Mouse (Mus musculus) intestine, postnatal 0 days (tissue): ENCODE data around the gene Slc39a10. TPM values are rescaled to one million over a fixed set of nuclear protein-coding genes. Genes with fewer than 3 reads are reported as not detected.

Source experiments
- ATAC-seq: fragments of 200-750 bp; cut with Nextera tagmentation; 2 replicates; pipeline ENCODE4 v1.8.0; 2017; ENCODE audit warnings: mild to moderate bottlenecking, moderate TSS enrichment, moderate library complexity
- H3K27ac ChIP-seq: fragments of 300-500 bp; sonication (generic); 2 replicates; pipeline ENCODE4 v1.5.1; 2014; ENCODE audit warnings: mild to moderate bottlenecking, low read depth, low read length, moderate library complexity
- H3K27me3 ChIP-seq: fragments of 300-500 bp; sonication (generic); replicated peaks from 2 replicates; pipeline ENCODE4 v1.6.1; 2014; ENCODE audit warnings: low read length, mixed read lengths; ENCODE audit not compliant: control insufficient read depth, insufficient read depth
- H3K36me3 ChIP-seq: fragments of 300-500 bp; sonication (generic); 2 replicates; pipeline ENCODE4 v1.6.1; 2014; ENCODE audit warnings: mild to moderate bottlenecking, moderate library complexity; ENCODE audit not compliant: control insufficient read depth, insufficient read depth
- H3K4me1 ChIP-seq: fragments of 300-500 bp; sonication (generic); replicated peaks from 2 replicates; pipeline ENCODE4 v1.6.1; 2014; ENCODE audit warnings: antibody characterized with exemption, low read length, mixed read lengths; ENCODE audit not compliant: control insufficient read depth, insufficient read depth
- H3K4me2 ChIP-seq: fragments of 300-500 bp; sonication (generic); replicated peaks from 2 replicates; pipeline ENCODE4 v1.6.1; 2014; ENCODE audit warnings: low read depth, mild to moderate bottlenecking, moderate library complexity
- H3K4me3 ChIP-seq: fragments of 300-500 bp; sonication (generic); 2 replicates; pipeline ENCODE4 v1.5.1; 2014; ENCODE audit warnings: low read depth, low read length
- H3K9ac ChIP-seq: fragments of 300-500 bp; sonication (generic); 2 replicates; pipeline ENCODE4 v1.6.1; 2014; ENCODE audit warnings: mild to moderate bottlenecking, low read depth, low read length
- H3K9me3 ChIP-seq: fragments of 300-500 bp; sonication (generic); 2 replicates; pipeline ENCODE4 v1.6.1; 2016; ENCODE audit warnings: mixed run types; ENCODE audit not compliant: control insufficient read depth
- CTCF ChIP-seq: sonication (generic); IDR thresholded peaks from 2 replicates; pipeline ENCODE4 v1.5.1; 2016; ENCODE audit warnings: low read depth, mild to moderate bottlenecking, control low read depth, antibody characterized with exemption, moderate library complexity
- WGBS: fragments of 180-500 bp; shearing (Covaris S2); extraction: QIAGEN DNeasy Blood & Tissue Kit; methylation state at CpG from one replicate; pipeline ENCODE4 v1.1.7; 2014; 5-methylcytosine and 5-hydroxymethylcytosine counted together
- polyA plus RNA-seq: library from polyadenylated mRNA; unstranded; fragments of >200 nt; fragmentation: Nextera tagmentation; extraction: Ambion mirVana; gene quantifications from 2 replicates; pipeline ENCODE4 v1.2.1, GENCODE M21; 2015

The Slc39a10 gene
- polyA plus RNA-seq, 1 experiment from 2014 or later = 5.0 TPM

DNA sequence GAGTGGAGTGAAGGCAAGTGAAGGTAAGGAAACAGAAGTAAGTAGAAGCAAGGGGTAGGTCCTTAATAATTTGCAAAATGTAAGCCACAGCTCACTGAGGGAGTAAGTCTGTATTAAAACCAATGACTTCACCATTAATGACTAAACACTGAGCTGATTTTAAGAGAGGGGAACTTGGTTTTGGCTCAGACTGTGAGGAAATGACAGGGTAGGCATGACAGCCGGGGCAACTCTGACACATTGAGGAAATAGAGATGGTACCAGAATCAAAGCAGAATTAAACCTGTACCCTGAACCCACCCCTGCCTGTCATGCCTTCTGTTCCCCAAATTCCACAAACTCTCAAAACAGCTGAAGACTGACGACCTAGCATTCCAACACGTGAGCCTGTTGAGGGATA is 18.9 kb downstream of the Slc39a10 start:
- no peak overlapping the region for H3K9ac ChIP-seq
- no peaks in the 10 kb centered on the region for H3K27me3 ChIP-seq
- TF ChIP-seq CTCF = no peak
- H3K4me2 ChIP-seq = no peak overlapping the region
- H3K27ac ChIP-seq = no peak overlapping the region
- ATAC-seq = no peak
- no peak overlapping the region for H3K4me3 ChIP-seq
- H3K9me3 ChIP-seq = no peaks in the 10 kb centered on the region
- WGBS = 70% methylated on average over 3 of the region's 3 CpGs
- H3K36me3 ChIP-seq = no peaks in the 10 kb centered on the region
- H3K4me1 ChIP-seq = no peaks in the 10 kb centered on the region

DNA sequence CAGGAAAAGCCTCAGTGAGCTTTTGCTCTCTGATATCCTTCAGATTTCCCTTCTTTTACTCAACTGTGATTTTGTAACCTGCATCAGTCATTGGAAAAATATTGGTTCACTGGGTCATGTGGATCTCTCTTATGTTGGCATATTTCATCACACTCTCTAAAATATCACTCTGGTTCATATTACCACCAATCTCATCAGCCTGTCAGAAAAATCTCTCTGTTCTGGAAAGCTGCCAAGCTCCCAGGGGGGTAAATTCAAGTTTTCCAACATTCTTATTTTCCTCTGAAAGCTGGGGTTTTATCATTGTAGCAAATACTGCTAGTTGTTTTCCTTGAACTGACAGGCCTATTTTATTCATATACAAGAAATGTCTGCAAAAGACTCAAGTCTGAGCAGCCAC is 22.9 kb downstream of the Slc39a10 start:
- Histone ChIP-seq H3K27ac (no peak overlapping the region), H3K4me2 (no peak overlapping the region), H3K9ac (no peak overlapping the region), H3K4me3 (no peak overlapping the region), H3K4me1 (no peaks in the 10 kb centered on the region), H3K27me3 (no peaks in the 10 kb centered on the region), H3K9me3 (no peaks in the 10 kb centered on the region), H3K36me3 (no peaks in the 10 kb centered on the region)
- no peak for TF ChIP-seq CTCF
- no peak for ATAC-seq

DNA sequence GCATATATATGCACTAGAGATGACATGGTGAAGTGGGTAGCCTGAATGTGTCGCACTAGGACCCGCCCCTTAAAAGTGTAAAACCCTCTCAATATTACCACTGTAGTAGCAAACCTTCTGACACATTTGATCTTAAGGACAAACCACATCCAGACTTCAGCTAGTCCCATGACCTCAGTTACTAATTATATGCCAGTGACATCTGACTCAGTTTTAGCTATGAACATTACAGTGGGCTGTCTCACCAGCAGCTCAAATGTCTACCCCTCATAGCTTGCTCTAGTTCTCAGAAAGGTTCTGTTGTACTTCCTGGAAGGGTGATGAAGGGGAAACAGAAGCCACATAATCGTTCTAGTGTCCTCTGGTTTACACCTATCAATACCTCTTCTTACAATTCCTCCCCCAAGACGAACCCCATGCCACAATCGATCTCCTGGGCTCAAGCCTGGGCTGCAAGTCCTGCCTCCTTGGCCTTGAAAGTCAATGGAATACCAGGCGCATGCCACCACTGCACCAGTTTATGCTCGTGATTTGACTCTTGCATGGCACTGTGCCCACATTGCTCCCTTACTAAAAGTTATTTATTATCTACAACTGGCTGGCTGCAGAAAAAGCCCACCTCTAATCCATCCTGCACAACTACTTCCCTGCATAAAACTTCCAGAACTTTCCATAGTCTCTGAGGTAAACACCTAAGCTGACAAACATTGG is 28.3 kb downstream of the Slc39a10 start:
- H3K9me3 ChIP-seq = no peaks in the 10 kb centered on the region
- no peaks in the 10 kb centered on the region for H3K36me3 ChIP-seq
- H3K4me3 ChIP-seq = no peak overlapping the region
- ATAC-seq = no peak
- no peak overlapping the region for H3K4me2 ChIP-seq
- no peak for TF ChIP-seq CTCF
- WGBS = 71% methylated on average over 7 of the region's 7 CpGs
- no peak overlapping the region for H3K9ac ChIP-seq
- H3K4me1 ChIP-seq = no peaks in the 10 kb centered on the region
- H3K27ac ChIP-seq = no peak overlapping the region
- H3K27me3 ChIP-seq = no peaks in the 10 kb centered on the region

DNA sequence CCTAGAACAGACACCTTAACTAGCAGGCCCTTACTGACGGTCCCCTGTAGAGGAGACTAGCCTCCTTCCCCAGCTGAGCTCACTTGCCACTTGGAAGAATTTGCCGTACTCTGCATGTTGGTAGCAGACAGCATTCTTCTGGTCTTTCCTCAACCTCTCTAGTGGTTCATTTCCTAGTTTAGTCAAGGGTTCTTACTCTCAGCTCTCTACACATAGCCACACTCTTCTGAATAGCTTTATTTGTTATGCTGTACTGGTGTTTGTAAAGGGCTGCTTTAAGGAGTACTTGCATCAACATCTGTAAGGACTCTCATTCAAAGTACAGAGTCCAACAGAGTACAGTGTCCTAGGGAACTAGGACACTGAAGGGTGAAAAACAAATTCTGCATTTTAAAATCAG is 29.2 kb downstream of the Slc39a10 start:
- H3K4me3 ChIP-seq = no peak overlapping the region
- no peak for TF ChIP-seq CTCF
- ATAC-seq = no peak
- H3K9me3 ChIP-seq = no peaks in the 10 kb centered on the region
- 87% methylated on average over 2 of the region's 2 CpGs for WGBS
- no peaks in the 10 kb centered on the region for H3K27me3 ChIP-seq
- H3K4me2 ChIP-seq = no peak overlapping the region
- H3K27ac ChIP-seq = no peak overlapping the region
- no peaks in the 10 kb centered on the region for H3K4me1 ChIP-seq
- H3K9ac ChIP-seq = no peak overlapping the region
- no peaks in the 10 kb centered on the region for H3K36me3 ChIP-seq

DNA sequence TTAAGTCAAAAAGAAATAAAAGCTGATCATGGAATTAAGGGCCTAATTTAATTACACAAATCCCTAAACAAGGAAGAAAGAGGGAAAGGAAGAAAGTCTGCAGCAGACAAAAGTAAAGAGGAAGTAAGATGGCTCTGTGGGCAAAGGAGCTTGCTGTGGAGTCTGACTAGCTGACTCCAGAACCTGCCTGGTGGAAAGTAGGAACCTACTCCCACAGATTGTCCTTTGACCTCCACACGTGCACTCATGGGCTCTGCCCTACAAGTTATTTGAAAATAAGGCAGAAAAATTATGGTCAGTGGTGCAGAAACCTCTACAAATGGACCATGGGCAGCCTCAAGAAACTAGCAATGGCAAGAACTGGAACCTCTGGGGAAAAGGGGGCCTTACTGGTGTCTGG is 32.6 kb downstream of the Slc39a10 start:
- WGBS = 65% methylated on average over 1 of the region's 1 CpGs
- Histone ChIP-seq H3K9ac (no peak overlapping the region), H3K9me3 (no peaks in the 10 kb centered on the region), H3K4me1 (no peaks in the 10 kb centered on the region), H3K27me3 (no peaks in the 10 kb centered on the region), H3K27ac (no peak overlapping the region), H3K4me2 (no peak overlapping the region), H3K4me3 (no peak overlapping the region), H3K36me3 (no peaks in the 10 kb centered on the region)
- ATAC-seq = no peak
- no peak for TF ChIP-seq CTCF

DNA sequence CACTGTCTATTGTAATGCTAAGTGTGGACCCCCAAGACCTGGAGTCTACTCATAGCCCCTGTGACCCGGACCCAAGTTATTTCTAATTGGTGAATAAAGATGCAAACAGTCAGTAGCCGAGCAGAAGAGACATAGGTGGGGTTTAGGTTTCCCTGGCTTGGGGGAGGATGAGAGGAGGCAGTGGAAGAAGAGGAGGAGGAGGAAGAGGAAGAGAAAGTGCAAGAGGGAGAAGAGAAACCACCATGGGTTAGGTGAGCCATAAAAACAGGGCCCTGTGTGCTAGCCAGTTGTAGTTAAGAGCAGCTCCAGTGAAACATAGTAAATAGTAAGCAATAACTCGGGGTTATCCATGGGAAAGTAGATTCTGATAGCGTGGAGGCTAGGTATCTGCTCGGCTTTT is 34.1 kb downstream of the Slc39a10 start:
- H3K9ac ChIP-seq = no peak overlapping the region
- no peak overlapping the region for H3K4me2 ChIP-seq
- H3K4me3 ChIP-seq = no peak overlapping the region
- TF ChIP-seq CTCF = no peak
- no peaks in the 10 kb centered on the region for H3K4me1 ChIP-seq
- 85% methylated on average over 5 of the region's 5 CpGs for WGBS
- H3K9me3 ChIP-seq = no peaks in the 10 kb centered on the region
- H3K27me3 ChIP-seq = no peaks in the 10 kb centered on the region
- ATAC-seq = no peak
- no peaks in the 10 kb centered on the region for H3K36me3 ChIP-seq
- no peak overlapping the region for H3K27ac ChIP-seq

DNA sequence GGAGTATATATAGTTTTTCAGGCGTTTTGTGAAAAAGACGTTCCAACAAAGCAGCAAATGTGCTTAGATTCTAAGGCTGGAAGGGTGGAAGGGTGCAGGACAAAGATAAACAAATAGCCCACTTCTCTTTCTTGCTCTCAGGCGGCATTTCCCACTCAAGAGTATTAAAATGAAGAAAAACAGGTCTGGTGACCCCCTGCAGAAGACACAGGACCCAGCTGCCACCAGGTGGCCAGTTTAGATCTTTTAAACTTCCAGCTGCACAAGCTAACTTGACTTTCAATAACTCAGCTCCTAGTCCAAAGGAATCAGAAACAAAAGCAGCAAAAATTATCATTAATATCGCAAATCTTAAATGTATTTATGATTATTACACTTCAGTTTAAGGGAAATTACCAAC is 36.2 kb downstream of the Slc39a10 start:
- H3K9ac ChIP-seq = no peak overlapping the region
- H3K27ac ChIP-seq = no peak overlapping the region
- no peak overlapping the region for H3K4me3 ChIP-seq
- no peak overlapping the region for H3K4me2 ChIP-seq
- no peaks in the 10 kb centered on the region for H3K36me3 ChIP-seq
- WGBS = 55% methylated on average over 4 of the region's 4 CpGs
- no peaks in the 10 kb centered on the region for H3K27me3 ChIP-seq
- TF ChIP-seq CTCF = 0 out of 2 replicates have a peak, but pooled peaks have one; percentile 10
- ATAC-seq = no peak
- H3K9me3 ChIP-seq = no peaks in the 10 kb centered on the region
- H3K4me1 ChIP-seq = no peaks in the 10 kb centered on the region
